Mouse (Mus musculus): ENCODE measurements at regions not wholly inside any gene's neighbourhood (a gene's known extent, or its start where the extent isn't known, plus 50 kb on each side); places are given as distances from the start of the nearest gene placed in this dataset.

DNA sequence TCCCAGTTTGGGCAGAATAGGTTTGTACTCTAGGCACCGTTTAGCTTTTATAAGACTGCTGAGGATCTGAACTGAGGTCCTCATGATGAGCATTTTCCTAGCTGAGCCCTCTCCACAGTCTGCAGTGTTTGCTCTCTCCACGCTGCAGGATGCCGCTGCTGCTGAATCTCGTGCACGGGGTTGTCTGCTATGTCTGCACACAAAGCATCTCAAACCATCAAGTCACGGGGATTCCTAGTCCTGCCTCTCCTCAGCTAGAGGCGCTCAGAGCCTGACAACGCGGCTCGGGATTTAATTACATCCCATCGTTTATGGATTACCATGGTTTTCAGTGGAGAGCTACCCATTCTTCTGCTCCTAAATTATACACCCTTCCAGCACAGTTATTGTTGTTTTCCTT is 175.6 kb downstream of the Rnf144b start:
- TF ChIP-seq CTCF (IDR thresholded peaks at IDR 0.05; ENCODE audit: borderline replicate concordance, insufficient read depth, low read depth, low read length) (no peak), POLR2A (IDR thresholded peaks at IDR 0.05; ENCODE audit: borderline replicate concordance, insufficient read depth, low read length) (no peak)
- DNase-seq = no peak
- Histone ChIP-seq H3K27ac (ENCODE audit: insufficient read depth, low read length) (no peak overlapping the region), H3K4me3 (replicated peaks; ENCODE audit: insufficient read depth, low read depth, low read length) (no peak overlapping the region), H3K27me3 (ENCODE audit: control insufficient read depth, insufficient read depth, low read length) (no peaks in the 10 kb centered on the region), H3K4me1 (ENCODE audit: control insufficient read depth, insufficient read depth, low read length) (no peaks in the 10 kb centered on the region)
- WGBS = 52% methylated on average over 11 of the region's 11 CpGs

DNA sequence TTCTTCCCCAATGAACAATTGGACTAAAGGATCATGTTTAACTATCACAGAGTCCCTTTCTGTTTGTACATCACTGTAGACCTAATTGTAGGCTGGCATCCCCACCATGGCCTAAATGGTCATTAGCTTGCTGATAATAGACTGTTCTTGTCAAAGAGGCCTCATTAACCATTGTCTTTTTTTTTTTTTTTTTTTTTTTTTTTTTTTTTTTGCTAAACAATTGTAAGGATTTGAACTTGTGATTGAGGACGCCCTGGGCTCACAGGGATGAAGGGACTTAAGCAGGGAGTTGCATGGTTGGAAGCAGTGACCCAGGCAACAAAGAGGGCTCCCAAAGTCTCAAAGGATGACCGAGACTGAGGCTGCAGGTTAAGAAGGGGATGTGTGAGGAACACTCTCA is 178.0 kb downstream of the Rnf144b start:
- no peaks in the 10 kb centered on the region for H3K4me1 ChIP-seq (ENCODE audit: control insufficient read depth, insufficient read depth, low read length)
- H3K4me3 ChIP-seq (replicated peaks; ENCODE audit: insufficient read depth, low read depth, low read length) = no peak overlapping the region
- WGBS = 72% methylated on average over 2 of the region's 2 CpGs
- TF ChIP-seq CTCF (IDR thresholded peaks at IDR 0.05; ENCODE audit: borderline replicate concordance, insufficient read depth, low read depth, low read length) = no peak
- no peak for TF ChIP-seq POLR2A (IDR thresholded peaks at IDR 0.05; ENCODE audit: borderline replicate concordance, insufficient read depth, low read length)
- H3K27me3 ChIP-seq (ENCODE audit: control insufficient read depth, insufficient read depth, low read length) = no peaks in the 10 kb centered on the region
- no peak for DNase-seq
- no peak overlapping the region for H3K27ac ChIP-seq (ENCODE audit: insufficient read depth, low read length)

DNA sequence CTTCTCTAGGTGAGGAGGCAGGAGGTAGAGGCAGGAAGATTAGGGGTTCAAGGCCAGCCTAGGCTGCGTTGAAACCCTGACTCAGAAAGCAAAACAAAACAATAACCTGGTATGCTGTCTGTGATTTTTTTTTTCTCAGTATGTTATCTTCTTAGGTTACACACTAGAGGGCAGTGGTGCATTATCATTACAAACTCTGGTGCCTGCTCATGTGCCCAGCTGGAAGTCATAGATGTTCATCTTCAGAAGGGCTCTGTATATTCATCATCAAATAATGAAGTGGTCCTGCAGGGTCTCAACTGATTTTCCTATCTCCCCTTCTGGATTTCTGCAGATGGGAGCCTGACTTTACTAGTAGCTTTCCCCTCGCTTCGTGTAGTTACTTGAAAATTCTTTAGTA is 178.6 kb downstream of the Rnf144b start:
- Histone ChIP-seq H3K4me1 (ENCODE audit: control insufficient read depth, insufficient read depth, low read length) (no peaks in the 10 kb centered on the region), H3K4me3 (replicated peaks; ENCODE audit: insufficient read depth, low read depth, low read length) (no peak overlapping the region), H3K27ac (ENCODE audit: insufficient read depth, low read length) (no peak overlapping the region), H3K27me3 (ENCODE audit: control insufficient read depth, insufficient read depth, low read length) (no peaks in the 10 kb centered on the region)
- 58% methylated on average over 3 of the region's 3 CpGs for WGBS
- TF ChIP-seq POLR2A (IDR thresholded peaks at IDR 0.05; ENCODE audit: borderline replicate concordance, insufficient read depth, low read length) = no peak
- TF ChIP-seq CTCF (IDR thresholded peaks at IDR 0.05; ENCODE audit: borderline replicate concordance, insufficient read depth, low read depth, low read length) = no peak
- DNase-seq = peak in 1 of 2 experiments; percentile 8

DNA sequence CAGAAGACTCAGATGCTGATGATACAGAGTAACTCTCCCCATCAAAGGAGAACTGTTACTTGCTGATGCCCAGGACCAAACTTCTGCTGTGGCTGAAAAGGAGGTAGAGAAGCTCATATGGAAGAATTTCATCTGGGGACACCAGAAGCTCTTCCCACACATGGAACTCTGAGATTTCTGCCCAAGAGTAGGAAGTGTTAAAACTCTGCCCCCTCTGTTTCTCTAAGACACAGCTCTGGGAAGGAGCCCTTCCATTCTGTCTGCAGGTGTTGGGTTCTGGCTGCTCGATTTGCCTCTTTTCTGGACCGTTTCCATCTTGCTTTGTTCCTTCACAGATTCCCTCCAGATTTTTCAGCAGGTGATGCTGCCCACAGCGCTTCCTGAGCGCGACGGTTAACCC is 187.0 kb downstream of the Rnf144b start:
- Histone ChIP-seq H3K27me3 (ENCODE audit: control insufficient read depth, insufficient read depth, low read length) (no peaks in the 10 kb centered on the region), H3K4me1 (ENCODE audit: control insufficient read depth, insufficient read depth, low read length) (no peaks in the 10 kb centered on the region), H3K27ac (ENCODE audit: insufficient read depth, low read length) (no peak overlapping the region), H3K4me3 (replicated peaks; ENCODE audit: insufficient read depth, low read depth, low read length) (no peak overlapping the region)
- TF ChIP-seq CTCF (IDR thresholded peaks at IDR 0.05; ENCODE audit: borderline replicate concordance, insufficient read depth, low read depth, low read length) (no peak), POLR2A (IDR thresholded peaks at IDR 0.05; ENCODE audit: borderline replicate concordance, insufficient read depth, low read length) (no peak)
- no peak for DNase-seq
- 81% methylated on average over 6 of the region's 6 CpGs for WGBS

GRCm38 (mm10) chr13:47310751-47311202 is 188.3 kb downstream of the Rnf144b start:
- no peaks in the 10 kb centered on the region for H3K27me3 ChIP-seq (ENCODE audit: control insufficient read depth, insufficient read depth, low read length)
- WGBS = 34% methylated on average over 7 of the region's 7 CpGs
- H3K4me3 ChIP-seq (replicated peaks; ENCODE audit: insufficient read depth, low read depth, low read length) = no peak overlapping the region
- no peak overlapping the region for H3K27ac ChIP-seq (ENCODE audit: insufficient read depth, low read length)
- no peaks in the 10 kb centered on the region for H3K4me1 ChIP-seq (ENCODE audit: control insufficient read depth, insufficient read depth, low read length)
- TF ChIP-seq CTCF (IDR thresholded peaks at IDR 0.05; ENCODE audit: borderline replicate concordance, insufficient read depth, low read depth, low read length) (no peak), POLR2A (IDR thresholded peaks at IDR 0.05; ENCODE audit: borderline replicate concordance, insufficient read depth, low read length) (no peak)
- DNase-seq = no peak

- Histone ChIP-seq H3K27me3 (ENCODE audit: control insufficient read depth, insufficient read depth, low read length) (no peaks in the 10 kb centered on the region; the same call in 1 of the 2 replicates), H3K4me3 (replicated peaks; ENCODE audit: insufficient read depth, low read depth, low read length) (no peak overlapping the region), H3K4me1 (ENCODE audit: control insufficient read depth, insufficient read depth, low read length) (no peaks in the 10 kb centered on the region), H3K27ac (ENCODE audit: insufficient read depth, low read length) (no peak overlapping the region)
- TF ChIP-seq CTCF (IDR thresholded peaks at IDR 0.05; ENCODE audit: borderline replicate concordance, insufficient read depth, low read depth, low read length) (no peak), POLR2A (IDR thresholded peaks at IDR 0.05; ENCODE audit: borderline replicate concordance, insufficient read depth, low read length) (no peak)
- no peak for DNase-seq
- WGBS = 16% methylated on average over 8 of the region's 8 CpGs
These were observed 197.1 kb downstream of the Rnf144b start for GRCm38 (mm10) chr13:47319549-47319948.

DNA sequence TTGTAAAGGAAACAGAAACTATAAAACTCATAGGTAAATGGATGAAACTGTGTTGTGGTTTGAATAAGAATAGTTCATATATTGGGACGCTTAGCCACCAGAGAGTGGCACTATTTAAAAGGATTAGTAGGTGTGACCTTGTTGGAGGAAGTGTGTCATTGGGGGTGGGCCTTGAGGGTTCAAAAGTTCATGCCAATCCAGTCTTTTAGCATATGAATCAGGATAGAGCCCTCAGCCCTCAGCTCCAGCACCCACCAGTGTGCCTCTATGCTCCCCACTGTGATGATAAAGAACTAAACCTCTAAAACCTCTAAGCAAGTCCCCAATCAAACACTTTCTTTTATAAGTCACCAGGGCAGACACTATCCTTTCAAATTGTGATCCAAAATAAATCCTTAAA is 199.4 kb downstream of the Rnf144b start:
- 98% methylated on average over 1 of the region's 1 CpGs for WGBS
- H3K27ac ChIP-seq (ENCODE audit: insufficient read depth, low read length) = no peak overlapping the region

GRCm38 (mm10) chr13:47335996-47336684 is 213.7 kb downstream of the Rnf144b start:
- Histone ChIP-seq H3K4me3 (replicated peaks; ENCODE audit: insufficient read depth, low read depth, low read length) (no peak overlapping the region), H3K4me1 (ENCODE audit: control insufficient read depth, insufficient read depth, low read length) (no peaks in the 10 kb centered on the region), H3K27ac (ENCODE audit: insufficient read depth, low read length) (no peak overlapping the region), H3K27me3 (ENCODE audit: control insufficient read depth, insufficient read depth, low read length) (no peaks in the 10 kb centered on the region)
- TF ChIP-seq POLR2A (IDR thresholded peaks at IDR 0.05; ENCODE audit: borderline replicate concordance, insufficient read depth, low read length) = no peak
- no peak for TF ChIP-seq CTCF (IDR thresholded peaks at IDR 0.05; ENCODE audit: borderline replicate concordance, insufficient read depth, low read depth, low read length)
- 49% methylated on average over 16 of the region's 16 CpGs for WGBS
- DNase-seq = no peak

More for the DNA sequence above, 199.4 kb downstream of the Rnf144b start:
- no peak for DNase-seq
- TF ChIP-seq POLR2A (IDR thresholded peaks at IDR 0.05; ENCODE audit: borderline replicate concordance, insufficient read depth, low read length) = no peak
- TF ChIP-seq CTCF (IDR thresholded peaks at IDR 0.05; ENCODE audit: borderline replicate concordance, insufficient read depth, low read depth, low read length) = no peak
- Histone ChIP-seq H3K4me1 (ENCODE audit: control insufficient read depth, insufficient read depth, low read length) (no peaks in the 10 kb centered on the region), H3K4me3 (replicated peaks; ENCODE audit: insufficient read depth, low read depth, low read length) (no peak overlapping the region), H3K27me3 (ENCODE audit: control insufficient read depth, insufficient read depth, low read length) (no peaks in the 10 kb centered on the region; the same call in 1 of the 2 replicates)
